Mouse (Mus musculus) 3T3-L1 (cell line): ENCODE data around the gene Pabpn1l.
"Not testable (repeated sequence)": the region's sequence is repeated elsewhere in the genome, so short reads cannot be mapped to it uniquely, and the experiment has no call there.

ENCODE experiments used
- DNase-seq: peaks from one replicate; pipeline ENCODE4 v3.0.0-alpha.2; 2015; ENCODE audit warnings: low read depth, low spot score

Pabpn1l gene

DNA sequence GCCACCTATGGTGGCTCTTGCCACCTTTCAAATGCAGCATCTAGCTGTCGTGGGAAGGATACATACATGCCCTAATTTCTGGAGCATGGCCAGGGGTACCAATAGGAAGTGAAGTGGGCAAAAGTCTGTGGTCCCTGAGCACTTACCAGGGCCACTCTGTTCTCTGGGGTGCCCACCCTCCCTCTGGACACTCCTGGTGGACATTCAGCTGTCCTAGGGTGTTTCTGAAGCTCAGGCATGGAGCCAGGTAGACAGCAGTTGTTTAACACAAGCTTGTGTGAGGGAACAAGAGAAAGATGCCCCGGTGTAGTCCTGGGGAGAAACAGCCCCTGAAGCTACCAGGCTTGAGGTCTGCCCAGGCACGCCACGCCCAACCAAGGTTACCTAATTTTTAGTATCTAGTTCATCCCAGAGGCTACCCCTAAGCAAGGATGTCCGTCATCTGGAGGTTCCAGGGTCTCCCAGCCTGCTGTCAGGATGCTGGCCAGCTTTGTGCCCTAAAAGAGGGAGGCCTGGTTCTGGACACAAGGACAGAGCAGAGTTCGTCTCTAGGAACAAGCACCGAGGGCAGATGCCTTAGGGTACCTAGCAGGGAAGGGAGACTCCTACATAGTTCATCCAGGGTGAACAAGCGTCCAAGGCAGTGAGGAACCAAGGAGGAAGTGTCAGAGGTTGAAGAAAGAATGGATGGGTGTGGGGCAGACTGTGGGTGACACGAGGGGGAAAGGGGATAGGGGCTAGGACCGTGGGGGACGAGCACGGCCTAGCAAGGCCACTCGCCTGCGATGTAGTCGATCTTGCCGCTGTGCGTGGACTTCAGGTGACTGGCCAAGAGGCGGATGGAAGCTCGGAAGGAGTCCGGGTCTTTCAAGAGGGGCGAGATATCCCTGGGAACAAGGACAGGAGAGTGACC, 46.5 kb downstream of the Pabpn1l start:
- DNase-seq: peak; percentile 44

DNA sequence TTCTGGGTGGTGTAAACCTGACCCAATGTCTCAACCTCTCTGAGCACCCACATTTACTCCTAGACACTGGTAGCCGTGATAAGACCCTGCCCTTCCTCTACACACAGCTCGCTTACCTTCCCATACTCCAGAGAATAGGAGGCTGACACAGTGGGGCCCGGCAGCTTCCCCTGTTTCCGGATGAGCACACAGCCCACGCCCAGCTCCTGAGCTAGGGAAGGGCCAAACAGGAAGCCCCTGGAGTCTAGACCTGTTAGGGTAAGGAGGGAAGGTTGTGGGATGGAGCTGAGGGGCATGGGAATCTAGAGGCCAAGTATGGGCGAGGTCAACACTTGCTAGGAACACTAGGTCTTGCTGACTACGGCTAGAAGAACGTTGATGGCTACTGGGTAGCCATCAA, 47.3 kb downstream of the Pabpn1l start:
- DNase-seq: no peak

DNA sequence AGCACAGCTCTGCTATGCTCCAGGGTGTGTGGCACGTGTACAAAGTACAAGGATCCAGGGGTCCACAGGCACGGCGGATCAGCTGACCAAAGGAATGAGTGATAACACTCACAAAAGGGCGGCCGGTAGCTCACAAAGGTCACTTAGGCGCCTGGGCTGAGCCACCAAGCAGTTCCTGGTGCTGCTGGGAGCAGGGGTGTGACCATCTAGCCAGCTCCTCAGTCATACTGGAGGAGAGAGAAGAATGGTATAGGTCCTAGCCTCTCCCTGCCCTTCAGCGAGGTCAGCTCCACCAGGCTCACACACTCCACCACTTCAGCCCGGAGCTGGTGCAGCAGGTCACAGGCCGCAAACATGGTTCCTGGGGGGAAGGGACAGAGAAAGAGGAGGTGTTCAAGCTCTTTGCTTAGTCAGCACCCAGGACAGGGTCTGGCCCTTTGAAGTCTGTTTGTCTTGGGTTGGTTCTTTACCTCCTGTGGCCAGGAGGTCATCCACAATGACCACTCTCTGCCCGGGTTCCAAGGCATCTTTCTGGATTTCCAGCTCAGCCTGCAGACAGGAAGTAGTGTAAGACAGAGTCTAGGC, 47.8 kb downstream of the Pabpn1l start:
- DNase-seq: peak; percentile 56

DNA sequence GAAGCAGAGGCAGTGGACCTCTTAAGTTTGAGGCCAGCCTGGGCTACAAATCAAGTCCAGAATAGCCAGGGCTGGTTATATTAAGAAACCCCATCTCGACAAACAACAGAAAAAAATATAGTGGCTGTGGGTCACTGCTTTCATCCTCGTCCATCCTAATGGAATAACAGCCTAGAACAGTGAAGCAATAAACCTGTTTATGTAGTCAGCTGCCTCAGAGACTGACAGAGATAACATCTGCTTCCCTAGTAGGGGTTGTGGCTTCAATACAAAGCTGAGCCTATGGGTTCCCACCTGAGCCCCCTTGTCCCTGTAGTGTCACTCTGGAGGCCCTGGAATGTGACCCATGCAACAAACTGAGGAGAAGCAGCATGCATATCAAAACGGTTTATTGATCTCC, 48.3 kb downstream of the Pabpn1l start:
- DNase-seq: no peak

DNA sequence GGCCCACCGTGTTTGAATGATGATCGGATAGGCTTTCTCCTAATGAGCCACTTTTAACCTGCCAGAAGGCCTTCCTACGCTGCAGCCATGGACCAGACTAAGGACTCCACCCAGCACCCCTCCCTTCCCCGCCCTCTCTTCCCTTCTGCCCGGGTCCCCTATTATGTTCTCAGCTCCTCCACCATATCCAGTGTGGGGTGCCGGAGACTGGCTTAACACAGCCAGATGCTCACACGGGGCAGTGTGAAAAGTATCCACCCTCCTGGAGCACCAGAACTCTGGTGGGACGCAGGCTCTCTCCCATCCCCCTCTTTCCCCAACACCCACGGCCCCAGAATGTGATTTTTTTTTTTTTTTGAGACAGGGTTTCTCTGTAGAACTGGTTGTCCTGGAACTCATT, 49.0 kb downstream of the Pabpn1l start:
- DNase-seq: no peak

DNA sequence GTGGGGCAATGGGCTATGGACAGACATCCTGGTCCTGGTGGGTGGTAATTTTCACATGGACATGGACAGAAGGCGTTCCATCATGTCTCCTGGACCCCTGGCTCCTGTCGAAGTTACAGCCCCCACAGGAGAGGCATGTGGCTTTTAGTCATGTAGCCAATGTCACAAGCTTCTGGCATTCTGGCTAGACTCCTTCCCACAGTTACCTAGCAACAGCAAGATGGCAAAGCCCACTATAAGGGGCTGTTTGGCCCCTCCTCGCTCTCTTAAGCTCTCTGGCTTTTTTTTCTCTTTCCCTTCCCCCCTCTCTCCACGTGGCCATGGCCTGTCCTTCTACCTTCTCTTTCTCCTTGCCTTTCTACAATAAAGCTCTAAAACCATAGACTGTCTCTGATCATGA, 49.4 kb downstream of the Pabpn1l start:
- not testable (repeated sequence) for DNase-seq

DNA sequence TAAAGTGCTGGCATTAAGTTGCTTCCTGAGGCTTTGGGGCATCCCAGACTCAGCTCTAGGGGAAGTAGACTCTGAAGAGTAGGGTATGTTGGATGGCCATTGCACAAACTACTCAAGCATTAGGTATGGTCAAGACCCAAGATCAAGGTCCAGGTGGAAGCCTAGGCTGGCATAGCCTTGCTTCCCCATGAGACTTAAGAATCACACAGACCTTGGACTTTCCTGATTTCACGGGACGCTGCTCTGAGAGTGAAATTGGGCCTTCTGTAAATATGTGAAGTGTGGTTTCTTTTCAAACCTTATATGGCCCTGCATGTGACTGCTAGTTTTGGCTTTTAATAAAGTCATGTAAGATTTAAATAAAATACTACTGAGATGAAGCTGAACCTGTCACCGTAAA, 49.8 kb downstream of the Pabpn1l start:
- no peak for DNase-seq

DNA sequence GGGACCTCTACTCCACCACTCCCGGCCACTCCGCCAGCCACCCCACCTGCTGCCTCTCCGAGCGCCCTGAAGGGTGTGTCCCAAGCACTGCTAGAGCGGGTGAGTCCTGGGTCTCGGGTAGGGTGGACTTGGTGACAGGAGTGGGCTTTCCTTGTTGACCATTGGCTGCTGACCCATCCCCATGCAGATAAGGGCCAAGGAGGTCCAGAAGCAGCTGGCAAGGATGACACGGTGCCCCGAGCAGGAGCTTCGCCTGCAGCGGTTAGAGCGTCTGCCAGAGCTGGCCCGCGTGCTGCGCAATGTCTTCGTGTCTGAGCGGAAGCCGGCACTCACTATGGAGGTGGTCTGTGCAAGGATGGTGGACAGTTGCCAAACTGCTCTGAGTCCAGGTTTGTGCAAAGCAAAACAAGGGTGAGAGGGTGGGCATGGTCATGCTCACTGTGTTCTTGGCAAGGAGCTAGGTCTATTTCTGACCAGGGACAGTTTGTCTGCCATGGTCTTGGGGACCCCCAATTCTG, 50.7 kb downstream of the Pabpn1l start:
- DNase-seq: no peak

DNA sequence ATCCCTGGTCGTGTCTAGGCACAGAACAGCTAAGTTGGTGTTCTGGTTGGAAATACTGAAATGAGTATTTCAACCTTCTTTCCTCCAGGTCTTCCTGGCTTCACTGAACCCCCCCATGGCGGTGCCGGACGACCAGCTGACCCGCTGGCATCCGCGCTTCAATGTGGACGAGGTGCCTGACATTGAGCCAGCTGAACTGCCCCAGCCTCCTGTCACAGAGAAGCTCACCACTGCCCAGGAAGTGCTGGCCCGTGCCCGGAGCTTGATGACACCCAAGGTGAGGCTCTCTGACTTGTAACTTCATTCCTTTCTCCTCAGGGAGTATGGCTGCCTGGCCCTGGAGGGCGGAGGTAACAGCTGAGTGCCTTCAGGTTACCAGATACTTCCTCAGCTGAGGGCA, 51.4 kb downstream of the Pabpn1l start:
- DNase-seq: no peak

DNA sequence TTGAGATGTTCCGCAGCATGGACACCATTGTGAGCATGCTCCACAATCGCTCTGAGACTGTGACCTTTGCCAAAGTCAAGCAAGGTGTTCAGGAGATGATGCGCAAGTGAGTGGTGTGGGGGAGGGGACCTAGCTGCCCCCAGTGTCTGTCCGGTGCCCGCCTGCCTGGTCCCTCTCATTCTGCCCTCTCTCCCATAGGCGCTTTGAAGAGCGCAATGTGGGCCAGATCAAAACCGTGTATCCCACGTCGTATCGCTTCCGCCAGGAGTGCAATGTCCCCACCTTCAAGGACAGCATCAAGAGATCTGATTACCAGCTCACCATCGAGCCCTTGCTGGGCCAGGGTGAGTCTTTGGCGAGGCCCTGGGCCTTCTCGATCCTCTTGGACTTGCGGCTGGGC, 52.5 kb downstream of the Pabpn1l start:
- DNase-seq: no peak
